Mouse (Mus musculus) inflammation-experienced regulatory T-cells, adult 16 weeks (primary cell): ENCODE results near the gene Prss3. TPM values are rescaled to one million over a fixed set of nuclear protein-coding genes. Genes with fewer than 3 reads are reported as not detected.

Source experiments
- polyA plus RNA-seq: library from polyadenylated mRNA; unstranded; fragments of 100-300 nt; shearing (Covaris generic); gene quantifications from one replicate; pipeline ENCODE4 v1.2.1, GENCODE M21; 2017

The Prss3 gene
- polyA plus RNA-seq: not detected

DNA sequence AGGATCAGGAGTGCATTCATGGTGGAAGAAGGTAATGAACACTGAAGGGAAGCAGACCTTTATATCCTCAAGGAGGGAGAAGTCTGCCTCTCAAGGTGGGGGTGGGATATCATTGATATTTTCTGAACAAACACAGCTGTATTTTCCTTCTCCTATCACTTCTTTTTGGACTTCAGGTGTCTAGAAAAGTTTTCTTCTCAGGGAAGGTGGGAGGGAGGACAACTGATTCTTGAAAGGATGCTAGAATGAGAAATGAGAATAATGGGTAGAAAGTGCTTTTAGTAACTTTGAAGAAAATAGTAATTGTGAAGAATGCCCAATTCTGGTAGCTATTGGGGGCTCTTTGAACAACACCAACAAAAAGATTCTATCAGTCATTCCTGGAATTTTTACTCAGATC lies at the start of gene Prss3:
TSS of gene Prss3 (minus strand) at position 101 of the 400 bp plus-strand sequence.

DNA sequence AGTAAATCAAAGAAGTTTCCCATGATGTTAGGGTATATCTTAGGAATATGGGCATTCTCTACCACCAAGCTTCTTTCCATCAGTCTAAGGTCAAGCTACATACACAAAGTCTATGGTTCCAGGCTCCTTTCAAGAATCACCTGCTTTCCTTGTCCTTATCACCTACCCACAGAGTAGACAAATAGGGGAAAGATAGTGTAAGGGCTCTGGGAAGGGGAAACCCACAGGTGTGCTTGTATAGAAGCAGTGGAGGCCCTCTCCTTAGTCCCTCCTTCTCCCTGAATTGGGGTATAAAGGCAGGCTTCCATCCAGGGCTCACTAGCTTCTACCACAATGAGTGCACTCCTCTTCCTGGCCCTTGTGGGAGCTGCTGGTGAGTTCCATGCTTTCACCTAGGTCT lies 14.6 kb upstream of the Prss3 start, which contains the start of gene Gm5771:
TSS of gene Gm5771 (plus strand) at position 301 of the 400 bp plus-strand sequence.

GRCm38 (mm10) chr6:41353932-41354331 lies 23.5 kb downstream of the Prss3 start, which contains the start of gene Try10:
Try10 (plus strand) TSS chr6:41354105.

Other genes starting within 250 kb of the Prss3 start
- not detected for gene Try4, start 75.4 kb downstream of the Prss3 start, polyA plus RNA-seq
- gene Try5, start 60.8 kb downstream of the Prss3 start, polyA plus RNA-seq: not detected
- gene Try10, start 23.6 kb downstream of the Prss3 start, polyA plus RNA-seq: not detected
- not detected for gene Gm5771, start 14.7 kb upstream of the Prss3 start, polyA plus RNA-seq
- not detected for gene Gm10334, start 68.5 kb upstream of the Prss3 start, polyA plus RNA-seq
- gene Prss1, start 81.3 kb upstream of the Prss3 start, polyA plus RNA-seq: not detected
- gene Prss2, start 144.1 kb upstream of the Prss3 start, polyA plus RNA-seq: 1.7 TPM
- 63.2 TPM for gene Ephb6, start 227.8 kb upstream of the Prss3 start, polyA plus RNA-seq